Mouse (Mus musculus) limb, embryonic 14.5 days (tissue): ENCODE measurements around the gene Stx2. TPM values are rescaled to one million over a fixed set of nuclear protein-coding genes. Genes with fewer than 3 reads are reported as not detected.
A peak's percentile ranks its signal among the peaks of the same experiment; 100 is the strongest.
"Not testable (repeated sequence)": the region's sequence is repeated elsewhere in the genome, so short reads cannot be mapped to it uniquely, and the experiment has no call there.

Experiments used
- ATAC-seq: fragments of 200-750 bp; cut with Nextera tagmentation; 2 replicates; pipeline ENCODE4 v1.8.0; 2017; ENCODE audit warnings: low read depth, moderate number of reproducible peaks, moderate TSS enrichment; ENCODE audit not compliant: low FRiP score
- DNase-seq: peaks from one replicate; pipeline ENCODE4 v3.0.0-alpha.2; 2015; ENCODE audit warnings: low spot score
- H3K27ac ChIP-seq: fragments of 300-500 bp; sonication (generic); replicated peaks from 2 replicates; pipeline ENCODE4 v1.5.1; 2014; ENCODE audit warnings: low read depth, mild to moderate bottlenecking, low read length, moderate library complexity, mixed read lengths
- H3K27me3 ChIP-seq: fragments of 300-500 bp; sonication (generic); 2 replicates; pipeline ENCODE4 v1.6.1; 2014; ENCODE audit warnings: low read length, mixed read lengths; ENCODE audit not compliant: control insufficient read depth, insufficient read depth
- H3K36me3 ChIP-seq: fragments of 300-500 bp; sonication (generic); 2 replicates; pipeline ENCODE4 v1.6.1; 2014; ENCODE audit warnings: mild to moderate bottlenecking, low read length, moderate library complexity, mixed read lengths; ENCODE audit not compliant: control insufficient read depth, insufficient read depth
- H3K4me1 ChIP-seq: fragments of 300-500 bp; sonication (generic); 2 replicates; pipeline ENCODE4 v1.6.1; 2014; ENCODE audit warnings: antibody characterized with exemption, low read length, mixed read lengths; ENCODE audit not compliant: control insufficient read depth, insufficient read depth
- H3K4me2 ChIP-seq: fragments of 300-500 bp; sonication (generic); replicated peaks from 2 replicates; pipeline ENCODE4 v1.6.1; 2014; ENCODE audit warnings: low read depth, mild to moderate bottlenecking, low read length, moderate library complexity; ENCODE audit not compliant: severe bottlenecking
- H3K4me3 ChIP-seq: fragments of 300-500 bp; sonication (generic); replicated peaks from 2 replicates; pipeline ENCODE4 v1.5.1; 2014; ENCODE audit warnings: low read length
- H3K9ac ChIP-seq: fragments of 300-500 bp; sonication (generic); 2 replicates; pipeline ENCODE4 v1.6.1; 2014; ENCODE audit warnings: mild to moderate bottlenecking, low read depth, low read length, moderate library complexity; ENCODE audit not compliant: severe bottlenecking
- H3K9me3 ChIP-seq: fragments of 300-500 bp; sonication (generic); 2 replicates; pipeline ENCODE4 v1.6.1; 2016; ENCODE audit warnings: low read length; ENCODE audit not compliant: control insufficient read depth
- POLR2A ChIP-seq: fragments of 200-500 bp; IDR thresholded peaks from 2 replicates; pipeline ENCODE4 v1.8.0; 2012; ENCODE audit warnings: inconsistent platforms, mild to moderate bottlenecking, moderate library complexity, borderline replicate concordance; ENCODE audit not compliant: insufficient read depth, insufficient read length; ENCODE audit errors: extremely low read depth
- WGBS: fragments of 180-500 bp; shearing (Covaris S2); extraction: QIAGEN DNeasy Blood & Tissue Kit; methylation state at CpG from one replicate; pipeline ENCODE4 v1.1.7; 2014; 5-methylcytosine and 5-hydroxymethylcytosine counted together
- polyA plus RNA-seq, 2 experiments: library from polyadenylated mRNA; depleted of rRNA in 1 of 2; stranded (reverse) in 1 of 2; unstranded in 1 of 2; fragments of >200 nt; fragmentation: Nextera tagmentation in 1 of 2; extraction: Ambion mirVana in 1 of 2; gene quantifications; 2 replicates each; pipeline versions ENCODE4 v1.2.1 to v1.2.3; 2012 to 2014

Gene Stx2
- polyA plus RNA-seq, 2 experiments: 28.6 to 46.2 TPM

DNA sequence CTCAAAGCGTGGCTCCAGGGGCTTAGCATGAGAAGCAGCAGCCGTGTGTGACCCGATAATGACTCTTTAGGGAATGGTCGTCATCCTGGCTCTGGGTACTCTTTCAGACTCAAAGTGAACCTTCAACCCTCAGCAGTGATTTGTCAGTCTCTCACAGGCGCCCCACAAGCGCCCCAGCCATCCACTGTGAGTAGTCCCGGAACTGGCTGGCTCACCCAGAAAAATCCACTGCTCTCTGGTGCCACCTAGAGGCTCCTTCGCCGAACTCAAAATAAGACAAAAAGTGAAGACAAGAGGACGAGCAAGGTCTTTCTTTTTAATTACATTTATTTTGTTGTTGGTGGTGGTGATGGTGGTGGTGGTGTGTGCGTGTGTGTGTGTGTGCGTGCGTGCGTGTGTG, 37.1 kb downstream of the Stx2 start:
- H3K4me2 ChIP-seq: no peak overlapping the region
- 18% methylated on average over 14 of the region's 14 CpGs for WGBS
- H3K27me3 ChIP-seq: no peaks in the 10 kb centered on the region
- no peaks in the 10 kb centered on the region for H3K36me3 ChIP-seq
- ATAC-seq (no peak), DNase-seq (peak; percentile 60)
- no peaks in the 10 kb centered on the region for H3K4me1 ChIP-seq
- H3K27ac ChIP-seq: no peak overlapping the region
- H3K9ac ChIP-seq: no peak overlapping the region
- no peak overlapping the region for H3K4me3 ChIP-seq
- H3K9me3 ChIP-seq: no peaks in the 10 kb centered on the region; the same call in 1 of the 2 replicates
- TF ChIP-seq POLR2A: no peak

- no peak for DNase-seq
- 65% methylated on average over 10 of the region's 10 CpGs for WGBS
- TF ChIP-seq POLR2A: no peak
- no peak overlapping the region for H3K27ac ChIP-seq
- no peak for ATAC-seq
- no peak overlapping the region for H3K4me2 ChIP-seq
- H3K4me1 ChIP-seq: no peaks in the 10 kb centered on the region
- H3K9ac ChIP-seq: no peak overlapping the region
- H3K9me3 ChIP-seq: no peaks in the 10 kb centered on the region; the same call in 1 of the 2 replicates
- H3K4me3 ChIP-seq: no peak overlapping the region
- H3K27me3 ChIP-seq: no peaks in the 10 kb centered on the region
- no peaks in the 10 kb centered on the region for H3K36me3 ChIP-seq
Measured at GRCm38 (mm10) chr5:128970878-128971277, 37.5 kb downstream of the Stx2 start.

- Histone ChIP-seq H3K9me3 (peaks cover 4% of the 10 kb centered on the region; the same call in 1 of the 2 replicates), H3K4me1 (no peaks in the 10 kb centered on the region), H3K27me3 (no peaks in the 10 kb centered on the region), H3K4me3 (no peak overlapping the region), H3K27ac (no peak overlapping the region), H3K9ac (no peak overlapping the region), H3K36me3 (no peaks in the 10 kb centered on the region), H3K4me2 (no peak overlapping the region)
- DNase-seq (no peak), ATAC-seq (no peak)
- TF ChIP-seq POLR2A: no peak
- 50% methylated on average over 4 of the region's 4 CpGs for WGBS
Measured at GRCm38 (mm10) chr5:128964353-128964752, 44.0 kb downstream of the Stx2 start.

DNA sequence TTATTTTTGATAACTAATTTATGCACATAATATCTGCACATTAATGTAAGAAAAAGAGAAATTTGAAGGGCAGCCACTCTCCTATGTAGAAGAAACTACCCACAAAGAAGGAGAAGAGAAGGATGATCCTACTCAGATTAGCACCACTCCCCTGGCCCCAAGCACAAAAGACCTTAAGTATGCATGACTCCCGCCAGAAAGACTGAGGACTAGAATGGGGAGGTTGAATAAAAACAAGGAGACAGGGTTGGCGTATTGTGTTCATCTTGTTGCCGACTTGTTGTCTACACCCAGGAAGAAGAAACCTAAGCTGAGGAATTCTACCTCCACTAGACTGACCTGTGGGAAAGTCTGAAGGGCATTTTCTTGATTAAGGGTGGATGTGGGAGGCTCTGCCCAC, 49.5 kb downstream of the Stx2 start:
- no peak overlapping the region for H3K4me3 ChIP-seq
- H3K9me3 ChIP-seq: 0 out of 2 replicates have a peak, but pooled peaks cover 4% of the 10 kb centered on the region
- no peak for ATAC-seq
- H3K27ac ChIP-seq: no peak overlapping the region
- H3K9ac ChIP-seq: no peak overlapping the region
- no peaks in the 10 kb centered on the region for H3K27me3 ChIP-seq
- TF ChIP-seq POLR2A: no peak
- WGBS: 89% methylated on average over 3 of the region's 3 CpGs
- no peaks in the 10 kb centered on the region for H3K4me1 ChIP-seq
- H3K4me2 ChIP-seq: no peak overlapping the region
- DNase-seq: no peak
- H3K36me3 ChIP-seq: no peaks in the 10 kb centered on the region

DNA sequence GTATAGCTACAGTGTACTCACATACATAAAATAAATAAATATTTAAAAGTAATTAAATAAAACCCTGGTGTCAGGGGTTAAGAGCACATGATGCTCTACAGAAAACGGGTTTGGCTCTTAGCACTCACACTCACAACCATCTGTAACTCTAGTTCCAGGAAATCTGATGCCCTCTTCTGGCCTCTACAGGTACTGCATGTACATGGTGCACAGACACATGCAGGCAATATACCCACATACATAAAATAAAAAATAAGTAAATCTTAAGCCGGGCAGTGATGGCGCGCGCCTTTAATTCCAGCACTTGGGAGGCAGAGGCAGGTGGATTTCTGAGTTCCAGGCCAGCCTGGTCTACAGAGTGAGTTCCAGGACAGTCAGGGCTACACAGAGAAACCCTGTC, 54.0 kb downstream of the Stx2 start:
- H3K9ac ChIP-seq, H3K4me3 ChIP-seq, ATAC-seq, H3K4me1 ChIP-seq, H3K27ac ChIP-seq, H3K9me3 ChIP-seq, DNase-seq, H3K27me3 ChIP-seq, H3K4me2 ChIP-seq, H3K36me3 ChIP-seq: not testable (repeated sequence)
- WGBS: 90% methylated on average over 5 of the region's 5 CpGs

DNA sequence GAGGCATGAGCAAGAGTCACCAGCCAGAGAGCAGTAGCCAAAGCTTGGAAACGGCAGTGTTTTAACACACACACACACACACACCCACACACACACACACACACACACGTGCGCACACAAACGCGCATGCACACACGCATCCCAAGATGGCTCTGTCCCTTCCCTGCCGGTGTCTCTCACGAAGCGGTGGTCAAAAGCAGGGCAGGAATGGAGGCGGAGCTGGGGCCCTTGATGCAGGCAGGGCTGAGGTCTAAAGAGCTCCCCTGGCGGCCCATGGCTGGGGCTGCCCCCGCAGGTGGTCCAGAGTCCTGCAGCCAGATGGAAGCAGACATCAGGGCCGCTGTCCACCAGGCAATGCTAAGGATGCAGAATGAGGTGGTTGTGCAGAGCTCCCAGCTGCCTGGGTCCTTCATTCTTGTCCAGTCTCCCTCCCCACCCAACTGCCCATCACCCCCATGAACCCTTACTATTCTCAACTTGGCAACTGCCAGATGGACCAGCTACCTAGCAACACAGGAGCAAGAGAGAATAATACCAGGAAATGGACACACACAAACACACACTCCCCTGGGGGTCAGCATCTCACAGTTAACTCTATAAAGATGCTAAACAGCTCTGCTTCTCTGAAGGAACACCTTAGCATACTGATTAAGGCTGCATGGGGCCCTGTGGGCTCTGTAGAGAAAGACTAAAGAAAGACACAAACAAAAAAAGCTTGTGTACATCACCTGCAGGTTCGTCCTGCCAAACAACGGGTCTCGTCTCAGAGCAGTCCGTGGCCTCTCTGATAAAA, 54.9 kb downstream of the Stx2 start, which contains the start of gene Rimbp2:
Gene Rimbp2 (minus strand): TSS at position 209 of the 793 bp plus-strand sequence.
- Histone ChIP-seq H3K4me3 (peak within 1 kb of the TSS; percentile 36), H3K9me3 (no peaks in the 10 kb centered on the region), H3K27me3 (0 out of 2 replicates have a peak, but pooled peaks cover 5% of the 10 kb centered on the region), H3K4me2 (peak within 1 kb of the TSS; percentile 68), H3K27ac (no peak within 1 kb of the TSS), H3K9ac (0 out of 2 replicates have a peak within 1 kb of the TSS, but pooled peaks have one; percentile 16), H3K36me3 (no peaks in the 10 kb centered on the region), H3K4me1 (no peaks in the 10 kb centered on the region; the same call in 1 of the 2 replicates)
- no peak for ATAC-seq
- 12% methylated on average over 17 of the region's 17 CpGs for WGBS
- TF ChIP-seq POLR2A: no peak
- DNase-seq: no peak
